In genomic region chr3:86142263-86142933, GRCm38 (mm10) we compare ENCODE assay signal across 7 mouse cellular contexts. TPM values are rescaled to one million over a fixed set of nuclear protein-coding genes. Genes with fewer than 3 reads are reported as not detected.
DNase-seq lines count a peak whose midpoint lies in the region; ATAC-seq lines count a peak whose summit lies in the region.

Gene Rps3a1 (minus strand): TSS chr3:86142702.

- H3K4me3 ChIP-seq in embryonic facial prominence, embryonic 12.5 days, result peak within 1 kb of the TSS; percentile 92
- H3K4me3 ChIP-seq in limb, embryonic 11.5 days (ENCODE audit: low read depth, low read length), result peak within 1 kb of the TSS; percentile 98
- peak within 1 kb of the TSS; percentile 97 for H3K4me3 ChIP-seq in midbrain, embryonic 14.5 days (replicated peaks; ENCODE audit: low read depth, low read length)

- no peaks in the 10 kb centered on the region for H3K9me3 ChIP-seq in embryonic facial prominence, embryonic 12.5 days
- H3K9me3 ChIP-seq in limb, embryonic 11.5 days (ENCODE audit: control insufficient read depth, low read length), result no peaks in the 10 kb centered on the region
- H3K9me3 ChIP-seq in midbrain, embryonic 14.5 days (ENCODE audit: control insufficient read depth, low read length), result no peaks in the 10 kb centered on the region

- H3K36me3 ChIP-seq in embryonic facial prominence, embryonic 12.5 days, result peaks cover 35% of the 10 kb centered on the region
- H3K36me3 ChIP-seq in limb, embryonic 11.5 days (ENCODE audit: control insufficient read depth, insufficient read depth, low read length), result peaks cover 10% of the 10 kb centered on the region
- peaks cover 36% of the 10 kb centered on the region for H3K36me3 ChIP-seq in midbrain, embryonic 14.5 days (ENCODE audit: control insufficient read depth, insufficient read depth, low read length)

- peak within 1 kb of the TSS; percentile 91 for H3K27ac ChIP-seq in embryonic facial prominence, embryonic 12.5 days
- peak within 1 kb of the TSS; percentile 84 for H3K27ac ChIP-seq in limb, embryonic 11.5 days (replicated peaks; ENCODE audit: low read depth, low read length)
- H3K27ac ChIP-seq in midbrain, embryonic 14.5 days (replicated peaks; ENCODE audit: low read depth, low read length), result peak within 1 kb of the TSS; percentile 91

- H3K4me2 ChIP-seq in embryonic facial prominence, embryonic 12.5 days (replicated peaks), result peak within 1 kb of the TSS; percentile 89
- peak within 1 kb of the TSS; percentile 77 for H3K4me2 ChIP-seq in limb, embryonic 11.5 days (ENCODE audit: low read depth, severe bottlenecking)
- peak within 1 kb of the TSS; percentile 79 for H3K4me2 ChIP-seq in midbrain, embryonic 14.5 days (ENCODE audit: low read length)

- peak within 1 kb of the TSS; percentile 94 for H3K9ac ChIP-seq in embryonic facial prominence, embryonic 12.5 days
- peak within 1 kb of the TSS; percentile 99 for H3K9ac ChIP-seq in limb, embryonic 11.5 days (ENCODE audit: low read length)
- peak within 1 kb of the TSS; percentile 92 for H3K9ac ChIP-seq in midbrain, embryonic 14.5 days (replicated peaks; ENCODE audit: low read length)

- no peaks in the 10 kb centered on the region for H3K27me3 ChIP-seq in embryonic facial prominence, embryonic 12.5 days
- H3K27me3 ChIP-seq in limb, embryonic 11.5 days (ENCODE audit: control insufficient read depth, insufficient read depth, low read length), result no peaks in the 10 kb centered on the region
- H3K27me3 ChIP-seq in midbrain, embryonic 14.5 days (ENCODE audit: control insufficient read depth, insufficient read depth, low read length), result no peaks in the 10 kb centered on the region

- H3K4me1 ChIP-seq in embryonic facial prominence, embryonic 12.5 days, result peaks cover 20% of the 10 kb centered on the region
- no peaks in the 10 kb centered on the region for H3K4me1 ChIP-seq in limb, embryonic 11.5 days (ENCODE audit: control insufficient read depth, insufficient read depth, low read length)
- peaks cover 9% of the 10 kb centered on the region for H3K4me1 ChIP-seq in midbrain, embryonic 14.5 days (ENCODE audit: control insufficient read depth, insufficient read depth, low read length)

- DNase-seq in adrenal gland, postnatal 25 days, result peak; percentile 98
- peak; percentile 99 for DNase-seq in heart, adult 11 months
- DNase-seq in kidney, adult 18-20 months, result peak; percentile 99
- DNase-seq in limb, embryonic 11.5 days (ENCODE audit: low spot score), result peak; percentile 100
- peak; percentile 99 for DNase-seq in midbrain, embryonic 14.5 days
- DNase-seq in spleen, adult 18-20 months, result peak; percentile 99 to 100

- WGBS in embryonic facial prominence, embryonic 12.5 days, result under 1% methylated on average over 77 of the region's 77 CpGs
- under 1% methylated on average over 73 of the region's 77 CpGs for WGBS in limb, embryonic 11.5 days
- WGBS in midbrain, embryonic 14.5 days, result under 1% methylated on average over 77 of the region's 77 CpGs

- ATAC-seq in embryonic facial prominence, embryonic 12.5 days (ENCODE audit: insufficient number of reproducible peaks, insufficient read depth, low FRiP score, low TSS enrichment), result peak; percentile 94
- peak; percentile 93 for ATAC-seq in limb, embryonic 11.5 days (ENCODE audit: insufficient number of reproducible peaks, low FRiP score, low TSS enrichment, low read depth)
- peak; percentile 97 for ATAC-seq in midbrain, embryonic 14.5 days (ENCODE audit: low FRiP score, low TSS enrichment)

RNA-seq across cellular contexts. Expression of gene Rps3a1, which starts in this region (rescaled TPM):
- 721 and 784 TPM in 2 replicates for total RNA-seq in adrenal gland, postnatal 25 days (2021)
- polyA plus RNA-seq in embryonic facial prominence, embryonic 12.5 days (2016; fragmentation: Nextera tagmentation; extraction: Ambion mirVana), result 1,151 and 1,201 TPM in 2 replicates
- polyA plus RNA-seq in limb, embryonic 11.5 days (2014; fragmentation: Nextera tagmentation; extraction: Ambion mirVana), result 1,399 and 1,412 TPM in 2 replicates
- polyA plus RNA-seq in midbrain, embryonic 14.5 days (2014; fragmentation: Nextera tagmentation; extraction: Ambion mirVana), result 659 and 721 TPM in 2 replicates

Comparison
In these comparisons a context has a peak if more than half of its experiments do, and no peak if none do; other contexts are left out.
1. Peak in every context shown above with its lines: DNase-seq, ATAC-seq, H3K4me3 ChIP-seq and H3K27ac ChIP-seq.